Mouse (Mus musculus) c-Kit-positive CD71-positive TER-119-positive erythroid progenitor cells, embryonic 14.5 days (primary cell): ENCODE results near the gene Rgmb.
A peak's percentile ranks its signal among the peaks of the same experiment; 100 is the strongest.

Experiments used
- DNase-seq: peaks from one replicate; pipeline ENCODE4 v3.0.0-alpha.2; 2013; ENCODE audit warnings: low spot score

The Rgmb gene

GRCm38 (mm10) chr17:15830766-15831644 is at the start of gene Rgmb:
Gene Rgmb (minus strand): TSS chr17:15831039.
- DNase-seq: no peak

GRCm38 (mm10) chr17:15874765-15875164 is 43.9 kb upstream of the Rgmb start:
- no peak for DNase-seq

GRCm38 (mm10) chr17:15872093-15872492 is 41.3 kb upstream of the Rgmb start:
- DNase-seq: no peak

GRCm38 (mm10) chr17:15865249-15865648 is 34.4 kb upstream of the Rgmb start:
- no peak for DNase-seq

- DNase-seq: no peak
These were observed 31.5 kb upstream of the Rgmb start for GRCm38 (mm10) chr17:15862355-15862754.

GRCm38 (mm10) chr17:15853121-15853520 is 22.3 kb upstream of the Rgmb start:
- no peak for DNase-seq

- no peak for DNase-seq
These were observed 19.7 kb upstream of the Rgmb start for GRCm38 (mm10) chr17:15850544-15850943.

- DNase-seq: no peak
These were observed 10.6 kb upstream of the Rgmb start for GRCm38 (mm10) chr17:15841425-15841824.

GRCm38 (mm10) chr17:15832398-15832797 is 1.6 kb upstream of the Rgmb start:
- no peak for DNase-seq

GRCm38 (mm10) chr17:15831810-15832209 is 971 bp upstream of the Rgmb start:
- DNase-seq: peak; percentile 37

GRCm38 (mm10) chr17:15830171-15830765 is 571 bp downstream of the Rgmb start:
- DNase-seq: no peak

GRCm38 (mm10) chr17:15829198-15830170 is 1.4 kb downstream of the Rgmb start:
- DNase-seq: no peak

- no peak for DNase-seq
These were observed 2.5 kb downstream of the Rgmb start for GRCm38 (mm10) chr17:15828131-15828917.

GRCm38 (mm10) chr17:15826928-15827327 is 3.9 kb downstream of the Rgmb start:
- DNase-seq: no peak

GRCm38 (mm10) chr17:15826444-15826909 is 4.4 kb downstream of the Rgmb start:
- peak; percentile 30 for DNase-seq

- no peak for DNase-seq
These were observed 5.1 kb downstream of the Rgmb start for GRCm38 (mm10) chr17:15825481-15826396.

GRCm38 (mm10) chr17:15824854-15825253 is 6.0 kb downstream of the Rgmb start:
- no peak for DNase-seq

- no peak for DNase-seq
These were observed 6.5 kb downstream of the Rgmb start for GRCm38 (mm10) chr17:15824337-15824736.

GRCm38 (mm10) chr17:15823838-15824237 is 7.0 kb downstream of the Rgmb start:
- no peak for DNase-seq

GRCm38 (mm10) chr17:15823215-15823614 is 7.6 kb downstream of the Rgmb start:
- no peak for DNase-seq
